Mouse (Mus musculus) kidney, adult 18-20 months (tissue): ENCODE data around the gene Ssrp1.

Experiments
- DNase-seq: peaks from one replicate; pipeline ENCODE4 v3.0.0; 2021

Gene Ssrp1

DNA sequence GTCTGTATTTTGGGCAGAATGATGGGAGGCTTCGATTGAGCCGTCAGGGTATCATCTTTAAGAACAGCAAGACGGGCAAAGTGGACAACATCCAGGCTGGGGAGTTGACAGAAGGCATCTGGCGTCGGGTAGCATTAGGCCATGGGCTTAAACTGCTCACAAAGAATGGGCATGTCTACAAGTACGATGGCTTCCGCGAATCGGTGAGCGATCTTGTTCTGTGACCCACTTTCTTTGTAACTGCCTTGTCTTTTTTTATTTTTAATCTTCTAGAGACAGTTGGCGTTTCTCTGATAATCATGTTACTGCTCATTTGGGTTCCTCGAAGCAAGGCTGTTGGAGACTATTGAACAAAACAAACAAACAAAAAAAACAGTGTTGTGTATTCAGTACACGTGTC is 1.3 kb downstream of the Ssrp1 start:
- DNase-seq = no peak

DNA sequence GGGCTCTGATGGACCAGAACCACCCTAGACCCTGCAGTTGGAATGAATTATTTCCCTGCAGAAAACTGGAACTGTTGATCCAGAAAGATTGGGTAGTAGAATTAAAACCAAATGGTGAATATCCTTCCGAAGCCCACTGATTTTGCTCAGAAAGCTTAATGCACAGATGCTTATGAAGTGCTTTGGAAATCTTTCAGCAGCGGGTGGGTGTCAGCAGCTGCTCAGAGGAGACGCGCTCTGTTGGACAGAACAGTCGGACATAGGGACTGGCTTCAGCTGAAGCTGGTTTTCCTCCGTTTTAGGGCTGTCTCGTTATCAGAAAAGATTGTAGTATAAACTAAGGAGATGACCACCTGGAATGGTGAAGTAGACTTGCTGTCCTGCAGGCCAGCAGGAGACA is 6.6 kb downstream of the Ssrp1 start:
- DNase-seq = no peak

DNA sequence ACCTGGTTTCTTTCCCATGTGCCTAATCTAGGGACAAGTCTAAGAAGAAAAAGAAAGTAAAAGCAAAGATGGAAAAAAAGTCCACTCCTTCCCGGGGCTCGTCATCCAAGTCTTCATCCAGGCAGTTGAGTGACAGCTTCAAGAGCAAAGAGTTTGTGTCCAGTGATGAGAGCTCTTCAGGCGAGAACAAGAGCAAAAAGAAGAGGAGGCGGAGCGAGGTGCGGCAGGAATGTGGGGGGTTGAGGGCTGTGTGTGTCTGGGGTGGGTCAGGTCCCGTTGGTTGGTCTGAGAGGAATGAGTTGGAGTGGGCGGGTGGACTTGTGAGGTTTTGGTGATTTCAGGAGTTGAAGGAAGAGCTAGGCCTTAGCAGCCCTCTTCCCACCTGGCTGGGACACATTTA is 9.2 kb downstream of the Ssrp1 start:
- no peak for DNase-seq

DNA sequence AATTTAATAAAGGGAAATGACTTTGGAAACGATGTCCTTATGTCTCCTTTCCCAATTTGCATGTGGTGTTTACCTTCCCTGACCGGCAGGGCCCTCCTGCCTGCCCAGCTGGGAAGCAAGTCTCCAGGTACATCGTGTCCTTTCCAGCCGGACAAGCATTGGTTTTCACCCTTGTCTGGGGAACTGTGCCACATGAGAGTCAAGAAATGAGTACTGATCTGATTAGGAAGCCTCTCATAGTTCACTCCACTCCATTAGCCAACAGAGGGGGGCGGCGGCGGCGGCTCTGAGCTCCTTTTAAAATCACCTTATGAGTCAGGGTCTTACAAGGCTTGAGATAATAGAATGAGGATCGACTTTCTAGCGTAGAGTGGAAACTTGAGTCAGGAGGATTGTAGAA is 10.0 kb downstream of the Ssrp1 start:
- no peak for DNase-seq

DNA sequence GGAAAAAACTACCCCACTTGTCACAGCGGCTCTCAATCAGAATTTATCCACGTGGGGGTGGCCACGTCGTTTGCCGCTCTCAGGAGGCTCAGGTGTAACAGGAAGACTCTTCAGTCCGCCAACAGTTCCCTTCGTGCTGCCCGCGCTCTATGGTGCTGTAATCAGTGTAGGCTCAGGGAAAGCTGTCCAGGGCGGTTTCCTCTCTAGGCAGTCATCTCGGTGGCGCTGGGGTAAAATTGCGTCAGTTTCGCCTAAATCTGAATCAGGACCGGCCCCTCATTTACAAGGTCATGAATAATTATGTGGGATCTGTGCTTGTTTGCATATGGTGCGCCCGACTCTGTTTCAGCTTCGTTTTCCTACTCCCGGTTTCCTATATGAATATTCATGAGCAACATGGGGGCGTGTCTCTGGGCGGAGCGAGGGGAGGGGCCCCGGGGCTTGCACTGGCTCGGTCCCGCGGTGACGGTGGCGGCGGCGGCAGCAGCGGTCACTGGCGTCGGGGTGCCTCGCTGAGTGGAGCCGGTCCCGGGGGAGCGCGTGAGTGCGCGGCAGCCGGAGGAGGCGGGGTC is 10.6 kb downstream of the Ssrp1 start, which contains the start of gene Tnks1bp1:
Gene Tnks1bp1, plus strand, starts transcription at position 427 of the 572 bp plus-strand sequence.
- DNase-seq = peak; percentile 100

DNA sequence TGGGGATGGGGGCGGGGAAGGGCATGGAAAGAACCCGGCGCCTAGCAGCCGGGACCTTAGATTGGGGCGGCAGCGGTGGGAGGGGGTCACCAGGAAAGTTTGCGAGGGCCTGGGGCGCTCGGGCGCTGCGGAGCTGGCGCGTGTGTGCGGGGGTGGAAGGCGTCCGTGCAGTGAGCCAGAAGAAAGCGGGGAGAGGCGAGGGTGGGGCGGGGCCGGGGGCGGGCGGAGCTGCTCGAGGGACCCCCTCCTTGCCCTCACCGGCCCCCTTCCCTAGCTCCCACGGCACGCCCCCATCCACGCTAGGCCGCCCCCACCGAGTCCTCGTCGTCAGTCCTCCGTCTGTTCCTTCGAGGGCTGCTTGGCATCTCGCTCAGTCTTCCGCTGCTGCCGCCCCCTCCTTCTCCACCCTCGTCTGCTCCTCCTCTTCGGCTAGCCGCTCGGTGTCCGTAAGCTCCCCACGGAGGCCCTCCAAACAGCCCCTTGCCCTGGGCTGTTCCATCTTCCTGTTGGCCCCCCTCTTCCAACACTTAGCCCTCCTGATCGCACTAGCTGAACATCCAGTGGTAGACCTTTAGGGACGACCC is 11.2 kb downstream of the Ssrp1 start:
- peak; percentile 62 for DNase-seq

DNA sequence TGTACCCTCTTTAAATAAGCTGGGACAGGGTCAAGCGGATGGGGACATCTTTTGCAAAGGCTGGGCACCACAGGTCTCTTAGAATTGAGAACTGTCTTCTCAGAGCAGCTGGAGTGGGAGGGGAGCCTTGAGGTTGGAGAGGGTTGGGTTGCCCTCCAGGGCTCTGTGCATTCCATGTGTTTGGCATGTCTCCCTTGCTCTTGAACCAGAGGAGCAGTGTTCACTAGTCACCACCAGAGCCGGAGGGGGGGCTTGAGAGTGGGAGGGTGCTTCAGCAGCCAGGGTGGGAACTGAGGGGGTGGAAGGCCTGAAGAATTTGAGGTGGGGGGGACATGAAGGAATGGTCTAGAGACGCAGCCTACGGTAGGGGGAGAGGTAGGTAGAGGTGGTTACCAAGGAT is 12.2 kb downstream of the Ssrp1 start:
- DNase-seq = no peak

DNA sequence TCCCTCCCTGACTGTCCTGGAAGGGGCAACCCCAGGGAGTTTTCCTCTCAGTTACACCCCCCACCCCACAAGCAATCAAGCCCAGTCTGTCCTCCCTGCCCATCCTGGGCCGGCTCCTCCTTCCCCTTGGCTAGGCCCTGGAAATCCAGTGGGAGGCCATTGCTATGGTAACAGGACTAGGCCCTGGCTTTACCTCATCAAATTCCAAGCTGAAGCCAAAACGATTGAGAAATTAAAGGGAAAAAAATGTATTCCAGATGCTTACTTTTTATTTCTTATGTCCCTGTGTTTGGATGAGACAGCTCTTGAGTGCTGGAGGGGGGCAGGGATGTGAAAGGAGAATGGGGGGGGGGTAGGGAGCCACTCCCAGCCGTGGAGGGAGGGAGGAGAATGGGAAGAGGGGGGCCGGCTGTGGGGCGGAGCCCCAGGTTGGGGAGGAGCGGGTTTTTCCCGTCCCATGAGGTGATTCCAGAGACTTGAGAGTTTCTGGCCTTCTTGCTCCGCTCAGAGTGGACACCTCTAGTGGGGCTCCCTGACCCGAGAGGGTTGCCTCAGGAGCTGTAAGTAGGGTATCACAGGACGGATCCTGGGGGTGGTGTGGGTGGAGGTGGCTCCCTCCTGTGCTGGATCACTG is 13.1 kb downstream of the Ssrp1 start:
- peak; percentile 71 for DNase-seq

DNA sequence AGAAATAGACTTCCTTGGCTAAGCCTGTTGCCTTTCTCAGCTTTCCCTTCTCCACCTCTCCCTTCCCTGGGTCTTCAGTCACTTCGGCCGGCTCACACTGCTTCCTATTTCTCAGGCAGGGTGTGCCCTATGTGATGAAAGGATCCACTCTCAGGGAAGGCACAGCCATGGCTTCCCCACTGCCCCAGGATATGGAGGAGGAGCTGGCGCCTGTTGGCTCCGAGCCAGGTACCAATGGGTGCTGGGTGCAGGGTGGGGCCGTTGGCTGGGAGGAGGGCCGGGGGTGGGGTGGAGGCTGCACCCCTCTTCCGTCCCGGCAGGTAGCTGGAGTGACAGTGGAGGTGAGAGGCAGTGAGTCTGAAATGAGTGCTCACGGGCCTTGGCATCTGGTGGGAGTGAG is 13.7 kb downstream of the Ssrp1 start:
- no peak for DNase-seq

DNA sequence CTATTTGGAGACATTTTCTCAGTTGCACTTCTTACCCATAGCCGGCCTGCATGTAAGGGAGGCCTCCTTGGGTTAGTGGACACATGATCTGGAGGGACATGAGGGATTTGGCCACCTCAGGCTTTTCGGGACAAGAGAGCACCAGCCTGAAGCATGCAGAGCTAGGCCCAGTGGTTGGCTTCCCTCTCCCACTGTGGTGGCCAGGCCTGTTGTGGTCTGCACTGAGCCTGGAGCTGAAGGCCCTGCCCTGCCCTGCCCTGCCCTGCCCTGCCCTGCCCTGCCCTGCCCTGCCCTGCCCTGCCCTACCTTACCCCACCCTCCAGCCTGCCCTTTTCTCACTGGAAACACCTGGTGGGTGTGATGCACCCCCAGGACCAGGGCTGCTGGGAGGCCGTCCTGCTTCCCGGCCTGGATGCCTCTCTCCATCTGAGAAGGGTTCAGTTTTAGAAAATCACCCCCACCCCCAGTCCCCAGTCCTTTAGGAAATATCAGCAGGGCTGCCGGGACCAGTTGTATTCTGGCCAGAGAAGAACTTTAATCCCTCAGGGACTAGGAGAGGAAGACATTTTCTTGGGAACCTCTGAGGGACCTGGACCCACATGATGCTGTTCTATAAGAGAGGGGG is 16.3 kb downstream of the Ssrp1 start:
- DNase-seq = no peak

DNA sequence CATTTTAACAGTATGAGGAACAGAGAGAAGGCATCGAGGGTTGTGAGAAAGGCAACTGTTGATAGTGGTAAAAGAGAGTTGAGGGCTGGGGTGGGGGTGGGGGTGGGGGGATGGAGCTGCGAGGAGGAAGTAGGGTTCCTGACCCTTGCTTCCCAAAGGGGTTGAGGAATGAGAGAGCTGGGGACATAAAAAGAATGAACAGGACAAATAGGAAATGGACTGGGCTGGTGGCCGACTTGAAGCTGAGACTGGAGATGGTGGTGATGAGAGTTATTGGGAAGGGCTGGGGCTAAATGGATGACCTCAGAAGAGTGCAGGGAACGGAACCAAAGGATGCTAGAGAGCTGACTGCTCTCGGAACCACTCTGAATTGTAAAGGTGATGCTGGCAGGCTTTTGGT is 19.7 kb downstream of the Ssrp1 start:
- no peak for DNase-seq

DNA sequence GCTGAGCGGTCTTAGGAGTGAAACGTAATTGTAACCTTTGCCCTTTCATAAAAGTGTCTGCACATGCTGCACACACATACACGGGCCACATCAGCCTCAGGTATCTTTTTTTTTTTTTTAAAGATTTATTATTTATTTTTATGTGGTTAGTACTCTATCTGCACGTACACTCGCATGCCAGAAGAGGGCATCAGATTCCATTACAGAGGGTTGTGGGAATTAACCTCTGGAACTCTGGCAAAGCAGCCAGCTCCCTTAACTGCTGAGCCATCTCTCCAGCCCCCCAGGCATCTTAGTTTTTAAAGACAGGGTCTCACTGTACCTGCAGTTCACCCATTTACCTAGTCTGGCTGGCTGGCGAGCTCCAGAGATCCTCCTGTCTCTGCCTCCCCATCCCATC is 22.6 kb downstream of the Ssrp1 start:
- no peak for DNase-seq

DNA sequence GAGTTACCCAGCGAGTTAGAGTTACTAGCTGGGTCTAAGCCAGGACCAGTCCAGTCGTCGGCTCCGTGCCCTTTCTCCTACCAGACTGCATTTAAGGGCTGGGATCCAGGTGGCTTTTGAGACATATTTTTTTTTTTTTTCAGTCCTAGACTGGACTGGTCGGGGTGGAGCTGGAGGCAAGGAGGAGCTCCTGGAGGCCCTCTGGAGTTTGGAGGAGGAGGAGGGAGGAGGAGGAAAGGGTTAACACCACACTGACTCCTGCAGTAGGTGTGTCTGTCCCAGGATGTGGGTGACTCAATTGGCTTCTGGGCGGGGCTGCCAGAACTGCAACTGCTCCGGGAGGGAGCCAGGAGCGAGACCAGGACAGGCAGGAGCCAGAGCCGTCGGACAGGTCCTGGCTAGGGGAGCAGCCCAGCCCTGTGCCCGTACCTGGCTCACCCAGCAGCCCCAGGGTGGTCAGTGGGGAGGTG is 23.6 kb downstream of the Ssrp1 start:
- peak; percentile 84 for DNase-seq

DNA sequence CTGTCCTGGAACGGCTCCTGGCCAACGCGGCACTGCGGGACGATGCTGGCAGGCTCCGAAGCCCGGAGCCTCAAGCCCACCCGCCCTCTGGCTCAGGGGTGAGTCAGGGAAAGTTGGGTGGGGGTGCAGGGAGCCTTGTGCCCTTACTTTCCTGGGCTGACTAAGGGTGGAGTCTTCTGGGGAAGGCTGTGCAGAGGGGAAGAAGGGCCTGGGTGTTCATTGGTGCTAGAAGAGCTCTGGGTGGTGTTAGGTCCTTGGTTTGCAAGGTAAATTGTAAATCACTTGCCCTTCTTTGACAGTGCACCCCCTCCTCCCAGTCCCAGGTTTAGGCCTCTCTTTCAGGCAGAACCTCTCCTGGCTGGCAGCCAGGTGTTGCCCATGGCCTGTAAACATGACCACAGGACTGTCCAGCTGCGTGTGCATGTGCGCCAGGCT is 24.1 kb downstream of the Ssrp1 start:
- peak; percentile 68 for DNase-seq

DNA sequence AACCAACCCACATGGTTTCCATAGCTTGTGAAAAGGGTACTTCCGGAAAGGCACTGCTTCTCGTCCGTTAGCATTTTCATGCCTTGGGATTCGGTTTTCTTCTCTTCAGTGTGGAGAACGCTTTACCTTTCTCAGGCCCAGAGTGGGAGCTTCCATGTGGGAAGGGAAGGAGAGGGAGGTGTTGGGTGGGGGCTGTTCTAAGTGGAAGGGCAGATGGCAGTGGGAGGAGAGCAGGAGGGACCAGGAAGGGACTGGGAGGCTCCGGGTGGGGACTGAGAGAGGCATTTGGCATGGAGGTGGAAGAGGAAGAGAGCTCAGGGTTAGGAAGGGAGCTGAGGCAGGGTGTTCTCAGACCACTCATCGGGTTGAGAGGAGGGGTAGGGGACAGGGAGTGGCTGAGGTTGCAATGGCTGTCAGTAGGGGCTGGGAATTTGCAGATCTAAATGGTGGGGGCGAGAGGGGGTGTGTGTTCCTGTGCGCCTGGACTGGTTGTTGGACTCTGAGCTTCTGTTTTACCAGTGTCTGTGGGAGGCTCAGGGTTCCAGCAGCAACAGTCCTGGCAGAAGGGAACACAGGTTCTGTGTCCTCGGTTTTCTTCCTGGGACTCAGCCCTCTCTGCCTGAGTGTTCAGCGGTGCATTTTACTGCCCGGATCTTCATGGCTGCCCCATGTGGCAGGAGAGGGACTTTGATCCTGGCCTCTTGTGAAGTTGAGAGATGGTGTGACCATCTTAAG is 28.3 kb downstream of the Ssrp1 start:
- DNase-seq = no peak

DNA sequence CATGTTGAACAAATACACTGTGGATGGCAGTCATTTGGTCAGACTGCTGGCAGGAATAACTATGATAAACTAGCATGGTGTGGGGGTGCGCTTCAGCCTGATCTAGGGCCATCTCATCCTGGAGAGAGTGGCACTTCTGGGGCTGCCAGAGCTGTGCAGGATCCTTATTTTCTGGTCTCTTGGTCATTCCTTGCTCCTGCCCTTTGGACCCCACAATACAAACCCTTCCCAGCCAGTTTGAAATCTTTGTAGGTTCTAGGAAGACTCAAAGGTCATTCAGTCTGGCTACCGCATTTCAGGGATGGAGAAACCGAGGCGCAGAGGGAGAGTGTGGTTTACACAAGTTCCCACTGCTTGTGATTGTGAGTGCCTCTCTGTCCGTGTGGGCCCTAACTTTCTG is 29.9 kb downstream of the Ssrp1 start:
- DNase-seq = no peak

DNA sequence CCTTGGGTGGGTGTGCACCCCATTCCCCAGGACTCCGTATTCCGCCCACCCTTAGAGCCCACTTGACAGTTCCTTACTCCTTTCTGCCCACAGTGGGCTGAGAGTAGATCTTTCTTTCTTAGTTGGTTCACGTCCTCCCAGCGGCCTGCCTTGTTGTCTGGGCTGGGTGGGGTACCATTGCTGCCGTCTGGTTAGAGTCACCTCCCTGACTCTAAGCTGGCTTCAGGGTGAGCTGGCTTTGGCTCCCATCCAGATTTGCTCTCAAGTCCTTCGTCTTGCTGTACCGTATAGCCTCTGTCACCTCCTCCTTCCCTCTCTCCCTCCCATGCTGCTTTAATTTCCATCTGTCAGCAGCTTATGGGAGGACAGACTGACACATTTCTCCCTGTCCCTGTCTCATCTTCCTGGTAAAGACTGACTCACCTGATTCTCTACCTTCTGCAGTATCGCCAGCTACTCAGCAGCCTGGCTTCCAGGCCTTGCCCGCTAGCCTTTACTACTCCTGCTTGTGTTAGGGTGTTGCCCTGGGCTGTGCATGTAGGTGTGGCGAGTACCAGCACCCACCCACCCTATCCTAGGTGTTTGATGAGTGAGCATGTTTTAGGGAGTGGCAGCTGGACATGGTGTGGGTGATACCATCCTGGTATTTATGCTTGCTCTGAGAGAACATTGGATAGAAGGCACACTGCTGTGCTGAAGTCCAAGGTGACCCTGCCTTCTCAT is 31.0 kb downstream of the Ssrp1 start:
- no peak for DNase-seq

DNA sequence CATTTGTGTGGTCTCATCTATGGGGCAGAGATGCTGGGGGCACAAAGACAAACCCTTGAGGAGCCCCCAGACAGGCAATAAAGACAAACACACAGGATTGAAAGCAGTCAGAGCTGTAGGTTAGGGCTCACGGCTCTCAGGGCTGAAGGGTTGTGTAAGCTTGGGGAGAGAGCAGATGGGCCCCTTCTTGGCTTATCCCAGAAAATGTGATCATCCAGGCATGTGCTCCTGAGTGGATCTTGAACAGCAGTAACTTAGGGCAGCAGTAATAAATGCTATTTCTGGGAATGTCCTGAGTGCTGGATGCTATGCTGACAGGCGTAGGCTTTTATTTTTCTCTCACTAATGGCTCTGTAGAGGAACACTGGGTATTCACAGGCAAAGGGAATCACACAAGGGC is 31.6 kb downstream of the Ssrp1 start:
- DNase-seq = no peak

DNA sequence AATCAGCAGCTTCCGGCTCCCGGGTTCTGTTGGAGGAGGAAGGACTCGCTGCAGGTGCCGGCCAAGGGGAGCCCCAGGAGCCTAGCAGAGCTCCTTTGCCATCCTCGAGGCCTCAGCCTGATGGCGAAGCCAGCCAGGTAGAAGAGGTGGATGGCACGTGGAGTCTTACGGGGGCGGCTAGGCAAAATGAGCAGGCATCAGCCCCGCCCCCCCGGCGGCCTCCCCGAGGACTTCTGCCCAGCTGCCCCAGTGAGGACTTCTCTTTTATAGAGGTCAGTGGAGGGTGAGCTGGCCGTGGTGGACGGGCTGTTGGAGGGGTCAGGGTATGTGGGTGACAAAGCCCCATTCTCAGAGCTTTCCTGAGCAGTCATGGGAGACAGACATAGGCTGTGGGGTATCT is 33.1 kb downstream of the Ssrp1 start:
- DNase-seq = no peak

DNA sequence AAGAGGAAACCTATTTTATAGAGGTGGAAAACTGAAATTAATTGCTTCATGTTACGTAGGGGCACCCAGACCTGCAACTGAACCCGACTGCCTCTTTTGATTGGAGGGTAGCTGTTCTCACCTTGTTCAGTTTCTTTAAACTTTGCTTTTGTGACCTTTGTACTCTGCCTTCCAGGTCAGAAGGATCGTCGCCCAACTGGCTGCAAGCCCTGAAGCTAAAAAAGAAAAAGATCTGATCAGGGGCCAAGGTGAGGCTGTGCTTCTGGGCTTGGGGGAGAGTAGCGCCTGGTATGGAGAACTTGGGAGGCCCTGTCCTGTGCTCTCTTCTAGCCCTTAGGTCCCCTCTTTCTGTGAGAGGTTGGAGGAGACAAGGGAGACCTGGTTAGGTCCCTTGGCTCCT is 34.9 kb downstream of the Ssrp1 start:
- peak; percentile 77 for DNase-seq

DNA sequence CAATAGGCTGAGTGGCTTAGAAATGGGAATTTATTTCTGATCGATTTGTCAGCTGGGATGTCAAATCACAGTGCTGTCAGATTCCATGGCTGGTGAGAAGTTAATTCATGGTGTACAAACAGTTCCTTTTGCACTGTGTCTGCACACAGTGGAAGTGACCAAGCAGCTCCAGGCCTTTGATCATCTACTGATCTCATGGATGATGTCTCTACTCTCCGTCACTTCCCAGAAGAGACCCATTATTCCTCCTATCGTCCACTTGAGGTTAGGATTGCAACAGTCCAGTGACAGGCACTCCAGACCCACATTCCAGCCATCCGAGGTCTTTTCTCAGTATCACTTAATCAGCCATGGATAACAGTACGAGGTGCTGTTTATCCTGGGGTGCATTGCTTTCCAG is 36.7 kb downstream of the Ssrp1 start:
- no peak for DNase-seq

DNA sequence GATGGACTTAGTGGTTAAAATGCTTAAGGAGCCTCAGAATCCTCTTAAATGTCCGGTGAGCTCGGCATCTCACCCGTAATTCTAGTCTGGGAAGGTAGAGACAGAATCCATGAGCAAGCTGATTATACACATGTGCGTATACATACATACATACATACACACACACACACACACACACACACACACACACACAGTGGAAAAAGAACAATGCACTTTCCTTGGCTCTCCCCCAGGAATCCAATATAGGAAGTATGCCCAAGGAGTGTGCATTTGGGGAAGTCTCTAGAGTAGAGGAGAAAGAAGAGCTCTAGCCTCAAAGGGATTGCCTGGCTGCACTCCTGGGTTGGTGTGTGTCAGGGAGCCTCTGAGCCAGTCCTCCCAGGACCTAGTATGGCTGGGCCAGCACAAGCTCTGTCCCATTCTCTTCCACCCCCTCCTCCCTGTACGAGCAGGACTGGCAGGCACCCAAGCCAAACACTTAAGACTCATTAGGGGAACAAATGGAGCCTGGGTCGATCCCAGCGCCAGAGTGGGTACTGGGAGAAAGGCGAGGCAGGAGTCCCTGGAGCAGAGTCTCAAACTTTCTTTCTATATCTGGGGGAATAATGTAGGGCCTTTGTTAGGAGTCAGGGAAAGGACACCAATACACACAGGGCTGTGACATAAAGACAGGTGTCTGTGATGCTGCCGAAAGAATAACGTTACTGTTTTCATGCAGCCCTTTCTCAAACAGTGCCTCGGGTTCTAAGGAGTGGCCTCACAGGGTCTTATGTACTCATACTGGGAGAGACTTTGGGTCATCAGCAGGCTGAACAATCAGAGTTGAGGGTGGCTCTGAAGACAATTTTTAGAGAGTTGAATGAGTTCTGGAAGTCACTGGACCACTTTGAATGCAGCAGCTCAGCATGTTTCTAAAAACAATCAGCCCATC is 51.9 kb downstream of the Ssrp1 start:
- DNase-seq = peak; percentile 34
